Mouse (Mus musculus): ENCODE measurements around the gene Hoxc4. TPM values are rescaled to one million over a fixed set of nuclear protein-coding genes. Genes with fewer than 3 reads are reported as not detected.

The Hoxc4 gene
- under 1 TPM in 1 of 2 experiments, not detected in 1; 0.14 TPM for total RNA-seq (2021)

GRCm38 (mm10) chr15:103018636-103019035, at the start of gene Hoxc4:
Gene Hoxc4, plus strand, starts transcription at chr15:103018934.
- no peak for DNase-seq

GRCm38 (mm10) chr15:102969296-102969695, 49.4 kb upstream of the Hoxc4 start:
- no peak for DNase-seq

GRCm38 (mm10) chr15:102970740-102971139, 48.0 kb upstream of the Hoxc4 start:
- no peak for DNase-seq

GRCm38 (mm10) chr15:102972254-102972653, 46.5 kb upstream of the Hoxc4 start:
- no peak for DNase-seq

- DNase-seq, result no peak
Observed at GRCm38 (mm10) chr15:102972753-102973152, 46.0 kb upstream of the Hoxc4 start.

GRCm38 (mm10) chr15:102975034-102975433, 43.7 kb upstream of the Hoxc4 start:
- no peak for DNase-seq

- no peak for DNase-seq
Observed at GRCm38 (mm10) chr15:102975688-102976111, 43.0 kb upstream of the Hoxc4 start.

GRCm38 (mm10) chr15:102976171-102976570, 42.6 kb upstream of the Hoxc4 start, which contains the start of gene Hoxc9:
Gene Hoxc9, plus strand, starts transcription at chr15:102976439.
- DNase-seq, result no peak

- no peak for DNase-seq
Observed at GRCm38 (mm10) chr15:102976631-102977422, 41.9 kb upstream of the Hoxc4 start.

GRCm38 (mm10) chr15:102977423-102977974, 41.2 kb upstream of the Hoxc4 start:
- DNase-seq, result no peak

GRCm38 (mm10) chr15:102978615-102979515, 39.9 kb upstream of the Hoxc4 start:
- DNase-seq, result no peak

GRCm38 (mm10) chr15:102979936-102980335, 38.8 kb upstream of the Hoxc4 start:
- no peak for DNase-seq

GRCm38 (mm10) chr15:102980352-102980751, 38.4 kb upstream of the Hoxc4 start:
- DNase-seq, result no peak

GRCm38 (mm10) chr15:102980912-102981311, 37.8 kb upstream of the Hoxc4 start:
- no peak for DNase-seq

- DNase-seq, result no peak
Observed at GRCm38 (mm10) chr15:102981379-102982288, 37.1 kb upstream of the Hoxc4 start.

- no peak for DNase-seq
Observed at GRCm38 (mm10) chr15:102983716-102984115, 35.0 kb upstream of the Hoxc4 start.

- no peak for DNase-seq
Observed at GRCm38 (mm10) chr15:102984521-102984920, 34.2 kb upstream of the Hoxc4 start.

GRCm38 (mm10) chr15:102984925-102985324, 33.8 kb upstream of the Hoxc4 start:
- no peak for DNase-seq

GRCm38 (mm10) chr15:102987124-102987833, 31.5 kb upstream of the Hoxc4 start:
- DNase-seq, result peak; percentile 97

GRCm38 (mm10) chr15:102988078-102988477, 30.7 kb upstream of the Hoxc4 start:
- DNase-seq, result no peak

Measured in heart, postnatal 4 days (tissue).